Mouse (Mus musculus) urinary bladder, postnatal 14 days (tissue): ENCODE results near the gene Chadl.

ENCODE experiments used
- DNase-seq: peaks from one replicate; pipeline ENCODE4 v3.0.0; 2021; ENCODE audit warnings: low spot score

Chadl gene

GRCm38 (mm10) chr15:81700601-81701000, 3.5 kb upstream of the Chadl start:
- no peak for DNase-seq

DNA sequence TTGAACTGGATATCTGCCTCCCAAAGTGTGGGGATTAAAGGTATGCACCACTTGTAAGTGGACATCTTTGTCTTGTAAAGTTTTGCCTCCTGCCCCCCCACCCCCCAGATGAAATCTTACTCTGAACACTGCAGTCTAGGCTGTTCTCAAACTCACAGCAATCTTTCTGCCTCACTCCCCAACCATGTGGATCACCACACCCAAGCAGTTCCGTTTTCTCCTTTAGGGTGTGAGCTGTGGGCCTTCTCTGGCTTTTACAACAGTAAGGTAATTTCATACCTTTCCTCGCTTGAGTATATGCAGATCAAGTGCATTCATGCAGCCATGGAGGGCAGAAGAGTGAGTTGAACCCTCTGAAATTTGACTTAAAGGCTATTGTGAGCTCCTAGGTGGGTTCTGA, 3.1 kb upstream of the Chadl start:
- DNase-seq = no peak

- no peak for DNase-seq
Measured at GRCm38 (mm10) chr15:81698532-81698931, 1.4 kb upstream of the Chadl start.

DNA sequence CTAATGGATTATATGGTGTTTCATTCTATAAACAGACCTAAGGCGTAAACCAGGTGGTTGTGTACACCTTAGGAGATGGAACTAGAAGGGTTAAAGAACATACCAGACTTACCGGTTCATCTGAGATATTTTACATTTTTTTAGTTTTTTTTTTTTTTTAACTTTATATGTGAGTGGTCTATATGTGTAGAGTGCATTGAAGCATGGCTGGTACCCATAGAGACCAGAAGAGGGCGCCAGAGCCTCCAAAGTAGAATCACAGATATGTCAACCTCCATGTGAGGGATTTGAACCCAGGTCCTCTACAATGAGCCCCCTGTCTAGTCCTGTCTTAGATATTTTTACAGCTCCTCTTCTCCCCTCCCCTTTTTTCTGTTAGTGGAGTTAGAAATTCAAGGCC, 760 bp upstream of the Chadl start:
- no peak for DNase-seq

DNA sequence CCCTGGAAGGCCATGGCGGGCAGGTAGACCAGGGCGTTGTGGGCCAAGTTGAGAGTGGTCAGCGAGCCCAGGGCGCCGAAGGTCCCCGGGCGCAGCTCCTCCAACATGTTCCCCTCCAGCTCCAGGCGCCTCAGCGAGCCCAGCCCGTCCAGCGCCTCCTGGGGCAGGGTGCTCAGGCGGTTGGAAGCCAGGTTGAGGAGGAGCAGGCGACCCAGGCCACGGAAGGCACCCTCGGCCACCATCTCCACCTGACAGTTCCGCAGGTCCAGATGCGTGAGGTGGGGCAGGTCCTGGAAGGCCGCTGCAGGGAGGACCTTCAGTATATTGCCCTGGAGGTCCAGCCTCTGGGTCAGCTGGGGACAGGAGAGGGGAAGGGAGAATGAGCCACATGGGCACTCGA, 2.2 kb downstream of the Chadl start:
- no peak for DNase-seq

GRCm38 (mm10) chr15:81693967-81694881, 2.9 kb downstream of the Chadl start:
- DNase-seq = peak; percentile 84

DNA sequence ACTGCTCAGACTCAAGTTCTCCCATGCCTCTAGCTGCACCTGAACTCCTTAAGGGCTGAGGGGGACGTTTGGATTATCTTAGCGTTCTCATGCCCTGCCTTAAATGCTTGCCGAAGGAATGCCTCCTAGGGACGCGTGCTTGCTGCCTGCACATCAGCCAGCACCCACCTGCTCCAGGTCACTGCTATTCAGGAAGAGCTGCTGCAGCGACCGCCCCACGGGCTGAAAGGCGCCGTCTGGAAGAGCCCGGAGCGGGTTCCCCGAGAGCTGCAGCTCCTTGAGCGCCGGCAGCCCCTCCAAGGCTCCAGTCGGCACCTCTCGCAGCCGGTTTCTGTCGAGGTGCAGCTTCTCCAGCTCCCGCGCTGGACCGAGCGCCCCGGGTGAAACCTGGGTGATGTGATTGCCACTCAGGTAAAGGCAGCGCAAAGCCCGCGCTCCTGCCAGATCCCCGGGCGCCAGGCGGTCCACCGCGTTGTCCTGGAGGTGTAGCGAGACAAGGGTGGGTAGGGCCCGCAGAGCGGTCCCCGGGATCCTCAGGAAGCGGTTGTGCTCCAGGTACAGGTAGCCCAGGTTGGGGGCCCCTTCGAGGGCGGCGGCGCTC, 3.6 kb downstream of the Chadl start:
- no peak for DNase-seq

DNA sequence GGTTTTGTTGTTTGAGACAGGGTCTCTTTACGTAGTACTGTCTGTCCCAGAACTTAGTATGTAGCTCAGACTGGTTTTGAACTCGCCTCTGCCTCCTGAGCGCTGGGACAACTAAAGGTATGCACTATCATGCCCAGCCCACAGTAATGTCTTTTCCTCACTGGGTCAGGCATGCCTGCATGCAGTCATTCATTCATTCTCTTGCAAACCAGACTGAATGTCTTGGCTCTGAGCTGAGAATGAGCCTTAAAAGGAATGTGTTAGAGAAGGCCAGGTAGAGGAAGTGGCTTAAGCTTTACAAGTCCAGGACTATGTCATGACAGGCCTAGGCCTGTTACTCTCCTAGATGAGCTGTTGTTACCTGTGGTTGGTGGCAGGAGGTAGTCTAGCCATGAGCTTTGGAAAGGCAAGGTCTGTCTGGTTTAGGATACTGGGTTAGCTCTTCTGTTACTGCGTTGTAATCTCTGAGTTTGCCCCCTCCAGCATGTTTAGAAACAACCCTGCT, 16.7 kb downstream of the Chadl start:
- no peak for DNase-seq

GRCm38 (mm10) chr15:81676637-81677036, 20.4 kb downstream of the Chadl start:
- DNase-seq = no peak

DNA sequence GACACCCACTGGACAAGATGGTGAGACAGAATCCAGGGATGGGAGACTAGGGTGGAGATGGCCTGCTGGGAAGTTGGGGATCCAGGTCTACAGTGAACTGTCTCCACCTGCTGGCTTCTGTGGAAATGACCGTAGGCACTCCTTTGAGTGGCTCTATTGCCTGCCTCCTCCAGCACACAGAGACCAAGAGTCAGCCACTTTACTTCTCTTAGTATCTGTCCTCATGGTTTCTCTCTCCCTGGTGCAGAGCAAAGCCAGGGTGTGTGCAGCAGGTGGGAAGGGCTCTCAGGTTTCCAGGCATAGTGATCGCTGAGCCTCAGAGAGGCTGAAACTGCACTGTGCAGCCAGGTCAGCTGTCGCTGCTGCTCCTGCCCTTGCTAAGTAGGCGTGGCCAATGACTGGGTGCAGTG, 26.9 kb downstream of the Chadl start:
- peak; percentile 44 for DNase-seq

GRCm38 (mm10) chr15:81666957-81667356, 30.1 kb downstream of the Chadl start:
- no peak for DNase-seq

DNA sequence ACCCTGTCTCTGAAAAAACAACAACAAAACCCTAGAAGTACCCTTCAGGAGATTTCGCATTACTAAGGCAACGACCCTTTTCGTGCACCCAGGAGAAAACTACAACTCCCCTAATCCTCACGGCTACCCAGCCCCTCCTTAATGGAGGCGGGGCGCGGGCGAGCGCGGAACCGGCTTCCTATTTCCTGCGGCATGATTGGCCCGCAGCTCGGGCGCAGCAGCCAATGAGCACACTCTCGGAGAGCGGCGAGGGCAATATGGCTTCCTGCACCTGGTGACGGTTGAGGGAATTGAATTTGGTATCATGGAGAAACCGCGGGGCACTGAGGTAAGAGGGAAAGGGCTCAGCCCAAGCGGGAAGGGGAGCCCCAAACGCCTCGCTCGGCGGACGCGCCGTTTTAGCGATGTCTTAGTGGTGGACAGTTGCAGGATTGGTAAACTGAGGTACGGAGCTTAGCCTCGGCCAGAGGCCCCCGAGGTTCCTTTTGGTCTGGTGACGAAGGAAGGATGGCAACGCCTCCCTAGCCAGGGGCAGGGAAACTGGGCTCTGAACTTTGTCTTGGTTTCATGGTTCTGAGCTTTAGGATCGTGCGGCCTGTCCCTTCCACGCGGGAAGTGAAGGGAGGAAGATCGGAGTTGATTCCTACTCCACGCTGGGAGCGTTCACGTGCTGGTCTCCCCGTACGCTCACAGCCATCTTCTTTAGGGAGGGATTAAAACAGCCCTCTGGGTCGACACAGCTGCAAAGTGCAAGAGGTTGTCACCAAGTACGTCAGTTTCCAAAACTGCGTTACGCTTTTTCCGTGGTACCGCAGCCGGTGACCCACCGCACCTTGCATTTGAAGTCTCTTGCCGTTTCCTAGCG, 33.2 kb downstream of the Chadl start, which contains the start of gene L3mbtl2:
L3mbtl2 (plus strand) TSS at position 193 of the 865 bp plus-strand sequence.
- DNase-seq = peak; percentile 93

DNA sequence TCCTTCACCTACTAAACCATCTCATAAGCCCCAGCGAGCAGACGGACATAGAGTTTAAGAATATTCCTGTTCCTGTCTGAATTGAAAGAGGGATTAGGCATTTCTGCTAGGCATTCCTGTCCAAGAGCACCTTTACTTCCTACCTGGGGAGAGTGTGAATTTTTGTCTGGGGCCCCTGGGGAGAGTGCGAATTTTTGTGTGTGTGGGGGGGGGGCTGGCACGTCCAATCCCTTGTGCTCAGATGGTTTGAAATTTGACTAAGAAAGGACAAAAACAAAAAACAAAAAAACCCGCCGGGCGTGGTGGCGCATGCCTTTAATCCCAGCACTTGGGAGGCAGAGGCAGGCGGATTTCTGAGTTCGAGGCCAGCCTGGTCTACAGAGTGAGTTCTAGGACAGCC, 33.8 kb downstream of the Chadl start:
- no peak for DNase-seq

DNA sequence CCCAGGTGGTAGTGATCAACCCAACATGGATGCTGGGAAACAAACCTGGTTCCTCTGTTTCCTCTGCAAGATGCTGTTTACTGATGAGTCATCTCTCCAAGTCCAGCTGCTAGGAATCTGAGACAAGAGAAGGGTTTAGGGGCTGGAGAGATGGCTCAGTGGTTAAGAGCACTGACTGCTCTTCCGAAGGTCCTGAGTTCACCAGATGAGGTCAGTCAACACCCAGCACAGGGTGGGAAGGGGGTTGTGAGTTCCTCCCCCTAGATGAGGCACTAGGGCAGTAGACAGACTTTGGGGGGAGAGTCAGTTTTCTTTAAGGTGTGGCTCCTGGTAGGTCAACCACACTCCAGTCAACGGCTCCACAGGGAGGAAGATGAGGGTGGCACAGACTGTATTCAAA, 35.4 kb downstream of the Chadl start:
- DNase-seq = no peak

DNA sequence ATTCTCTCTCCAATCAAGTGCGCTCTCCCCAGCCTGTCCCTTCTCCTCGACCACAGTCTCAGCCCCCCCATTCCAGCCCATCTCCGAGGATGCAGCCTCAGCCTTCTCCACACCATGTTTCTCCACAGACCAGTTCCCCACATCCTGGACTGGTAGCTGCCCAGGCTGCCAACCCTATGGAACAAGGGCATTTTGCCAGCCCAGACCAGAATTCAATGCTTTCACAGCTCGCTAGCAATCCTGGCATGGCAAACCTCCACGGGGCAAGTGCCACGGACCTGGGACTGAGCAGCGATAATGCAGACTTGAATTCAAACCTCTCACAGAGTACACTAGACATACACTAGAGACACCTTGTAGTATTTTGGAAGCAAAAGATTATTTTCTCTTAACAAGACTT, 46.5 kb downstream of the Chadl start:
- no peak for DNase-seq

- DNase-seq = no peak
Measured at GRCm38 (mm10) chr15:81649516-81650455, 47.3 kb downstream of the Chadl start.
